Mouse (Mus musculus): ENCODE results near the gene Elmod3. TPM values are rescaled to one million over a fixed set of nuclear protein-coding genes. Genes with fewer than 3 reads are reported as not detected.
A peak's percentile ranks its signal among the peaks of the same experiment; 100 is the strongest.

The Elmod3 gene
- polyA plus RNA-seq, 1 experiment from 2014 or later: 22.4 TPM

DNA sequence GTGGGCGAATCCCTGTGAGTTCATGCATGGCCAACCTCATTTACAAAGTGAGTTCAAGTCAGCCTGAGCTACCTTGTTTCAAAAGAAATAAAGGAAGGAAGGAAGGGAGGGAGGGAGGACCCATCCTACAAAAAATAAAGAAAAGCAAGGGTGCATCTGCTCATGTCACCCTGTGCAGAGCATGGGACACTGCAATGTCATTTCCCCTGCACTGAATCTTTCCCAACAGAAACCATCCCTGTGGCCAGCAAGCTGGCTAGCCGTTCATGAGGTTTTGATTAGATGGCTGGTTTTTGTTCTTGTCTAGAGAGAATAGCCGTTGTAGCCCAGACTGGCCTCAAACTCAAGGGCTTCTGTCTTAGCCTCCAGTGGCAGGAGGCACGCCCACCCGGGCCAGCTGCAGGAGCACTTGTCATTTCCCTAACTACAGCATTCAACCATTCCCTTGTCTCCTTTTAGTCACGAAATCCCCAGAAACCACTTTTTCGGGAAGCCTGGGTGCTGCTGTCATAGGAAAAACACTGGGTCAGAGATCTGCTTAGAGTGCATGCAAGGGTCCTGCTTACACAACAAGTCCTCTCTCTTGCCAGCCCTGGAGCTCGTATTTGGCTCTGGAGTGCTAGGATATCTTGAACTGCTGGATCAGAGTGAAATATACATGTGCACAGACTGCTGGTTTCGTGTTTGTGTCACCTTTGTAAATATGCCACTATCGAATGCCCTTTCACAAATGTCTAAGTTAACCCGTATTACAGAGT is 16.4 kb downstream of the Elmod3 start:
- CTCF ChIA-PET: interaction anchor here (1.7 kb wide), 1 partner anchor 8 kb away, joined by 5 read pairs; no protein-coding TSS in a partner anchor
- in situ Hi-C loops (cut with MboI; ENCODE audit: low pct_unique_long_range_greater_than_20kb): no loop called here

DNA sequence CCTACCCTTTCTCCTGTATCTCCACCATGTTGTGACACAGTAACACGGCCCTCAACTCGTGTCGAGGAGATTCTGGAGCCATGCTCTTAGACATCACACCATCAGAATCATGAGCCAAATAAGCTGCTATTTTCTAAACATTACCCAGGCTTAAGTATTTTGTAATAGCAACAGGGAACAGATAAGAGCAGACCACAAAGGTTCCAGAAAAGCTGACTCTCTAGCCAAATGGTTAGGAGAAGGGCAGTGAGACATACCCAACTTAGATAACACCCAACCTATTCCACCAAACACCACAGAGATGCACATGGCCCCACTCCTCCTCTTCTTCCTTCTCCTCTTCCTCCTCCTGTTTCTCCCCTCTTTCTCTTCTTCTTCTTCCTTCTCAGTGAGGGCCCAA is 22.2 kb downstream of the Elmod3 start:
- in situ Hi-C loops (cut with MboI; ENCODE audit: low pct_unique_long_range_greater_than_20kb): no loop called here
- ChIA-PET POLR2A (interaction anchor here (0.6 kb wide), 1 partner anchor 20 kb away, joined by 4 read pairs; no protein-coding TSS in a partner anchor), CTCF (no interaction called here)
- H3K27me3 ChIP-seq: no peaks in the 10 kb centered on the region
- DNase-seq (ENCODE audit: low read depth, low spot score) (no peak), ATAC-seq (no peak)
- TF ChIP-seq CTCF (IDR thresholded peaks at IDR 0.05): no peak

More for the DNA sequence above, 16.4 kb downstream of the Elmod3 start:
- H3K27me3 ChIP-seq: no peaks in the 10 kb centered on the region
- TF ChIP-seq CTCF (IDR thresholded peaks at IDR 0.05): no peak
- ATAC-seq (no peak), DNase-seq (ENCODE audit: low read depth, low spot score) (no peak)
- POLR2A ChIA-PET: no interaction called here

DNA sequence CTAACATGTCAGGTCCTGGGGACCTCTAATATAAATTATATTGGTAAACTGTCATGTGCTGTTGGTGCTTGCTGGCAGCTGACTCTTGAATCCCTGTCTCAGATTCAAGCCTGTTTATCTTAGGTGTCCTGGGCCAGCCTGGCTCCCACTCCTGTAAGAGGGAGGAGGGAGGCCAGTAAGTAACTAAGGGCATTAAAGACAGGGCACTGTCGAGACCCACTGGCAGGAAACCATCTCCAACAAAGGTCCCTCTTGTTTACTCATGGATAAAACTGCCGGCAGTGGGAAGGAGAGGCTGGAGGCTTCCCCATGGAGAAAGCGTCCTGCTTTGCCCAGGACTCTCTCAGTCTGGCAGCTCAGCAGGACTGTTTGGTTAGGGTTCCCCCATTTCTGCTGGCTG is 26.4 kb downstream of the Elmod3 start:
- DNase-seq (ENCODE audit: low read depth, low spot score): no peak
- no peak for TF ChIP-seq CTCF (IDR thresholded peaks at IDR 0.05)
- POLR2A ChIA-PET: no interaction called here
- no peak for ATAC-seq
- CTCF ChIA-PET: no interaction called here
- H3K27me3 ChIP-seq: no peaks in the 10 kb centered on the region
- in situ Hi-C loops (cut with MboI; ENCODE audit: low pct_unique_long_range_greater_than_20kb): loop anchor here (5.0 to 25.0 kb wide), 3 partner anchors 35 to 585 kb away; no protein-coding TSS in a partner anchor

DNA sequence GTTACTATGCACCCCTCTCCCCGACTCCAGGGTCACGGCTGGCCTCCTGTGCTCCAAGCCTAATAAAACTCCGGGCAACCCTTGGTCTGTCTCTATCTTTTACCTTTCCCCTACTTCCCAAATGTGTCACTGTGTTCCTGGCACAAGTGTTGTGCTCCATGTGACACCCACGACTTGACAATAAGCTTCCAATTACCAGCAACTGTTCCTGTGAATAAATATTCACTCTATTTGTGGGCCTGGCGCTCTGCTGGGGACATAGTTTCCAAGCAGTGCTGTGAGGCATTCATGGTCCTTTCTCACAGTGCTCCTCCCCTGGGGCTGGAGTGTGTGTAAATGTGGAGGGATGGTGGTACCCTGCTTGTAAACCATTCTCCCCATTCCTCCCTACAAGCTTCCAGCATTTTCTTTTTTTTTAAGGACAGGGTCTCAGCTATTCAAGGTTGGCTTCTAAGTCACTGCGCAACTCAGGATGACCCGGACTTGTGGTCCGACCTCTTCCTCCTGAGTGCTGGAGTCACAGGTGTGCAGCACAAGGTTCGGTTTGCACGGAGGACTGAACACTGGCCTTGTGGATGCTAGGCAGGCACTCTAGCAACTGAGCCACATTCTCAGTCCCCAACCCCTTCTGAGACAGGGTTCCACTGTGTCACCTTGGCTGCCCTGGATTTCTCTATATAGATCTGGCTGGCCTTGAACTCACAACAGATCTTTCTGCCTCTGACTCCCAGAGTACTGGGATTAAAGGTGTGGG is 27.4 kb downstream of the Elmod3 start:
- POLR2A ChIA-PET: no interaction called here
- CTCF ChIA-PET: interaction anchor here (1.0 kb wide), 1 partner anchor 36 kb away, joined by 3 read pairs; no protein-coding TSS in a partner anchor
- in situ Hi-C loops (cut with MboI; ENCODE audit: low pct_unique_long_range_greater_than_20kb): loop anchor here (5.0 to 25.0 kb wide), 3 partner anchors 34 to 584 kb away; no protein-coding TSS in a partner anchor
- H3K27me3 ChIP-seq: no peaks in the 10 kb centered on the region
- ATAC-seq (no peak), DNase-seq (ENCODE audit: low read depth, low spot score) (no peak)
- TF ChIP-seq CTCF (IDR thresholded peaks at IDR 0.05): no peak

DNA sequence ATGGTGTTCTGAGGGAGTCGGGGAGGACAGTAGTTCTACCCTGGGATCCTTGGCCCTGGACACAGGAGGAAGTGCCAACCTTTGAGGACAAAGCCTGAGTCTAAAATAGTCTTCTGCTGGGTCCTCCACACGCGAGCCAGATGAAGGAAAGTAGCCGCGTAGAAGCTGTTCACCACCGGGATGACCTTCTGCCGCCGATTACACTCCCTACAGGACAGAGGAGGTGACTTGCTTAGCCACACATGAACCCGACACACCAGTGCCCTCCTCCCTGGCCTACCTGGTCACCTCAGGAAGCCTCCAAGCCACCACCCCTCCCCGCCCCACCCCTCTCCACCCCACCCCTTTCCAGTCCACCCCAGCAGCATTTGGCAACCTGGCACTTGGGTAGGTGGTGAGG is 29.5 kb downstream of the Elmod3 start:
- in situ Hi-C loops (cut with MboI; ENCODE audit: low pct_unique_long_range_greater_than_20kb): loop anchor here (25.0 kb wide), 1 partner anchor 581 kb away; no protein-coding TSS in a partner anchor
- no peak for TF ChIP-seq CTCF (IDR thresholded peaks at IDR 0.05)
- DNase-seq (ENCODE audit: low read depth, low spot score) (no peak), ATAC-seq (no peak)
- ChIA-PET CTCF (interaction anchor here (0.6 to 1.8 kb wide), 2 partner anchors 28 to 34 kb away, joined by 3 to 8 read pairs; no protein-coding TSS in a partner anchor), POLR2A (no interaction called here)
- H3K27me3 ChIP-seq: no peaks in the 10 kb centered on the region

DNA sequence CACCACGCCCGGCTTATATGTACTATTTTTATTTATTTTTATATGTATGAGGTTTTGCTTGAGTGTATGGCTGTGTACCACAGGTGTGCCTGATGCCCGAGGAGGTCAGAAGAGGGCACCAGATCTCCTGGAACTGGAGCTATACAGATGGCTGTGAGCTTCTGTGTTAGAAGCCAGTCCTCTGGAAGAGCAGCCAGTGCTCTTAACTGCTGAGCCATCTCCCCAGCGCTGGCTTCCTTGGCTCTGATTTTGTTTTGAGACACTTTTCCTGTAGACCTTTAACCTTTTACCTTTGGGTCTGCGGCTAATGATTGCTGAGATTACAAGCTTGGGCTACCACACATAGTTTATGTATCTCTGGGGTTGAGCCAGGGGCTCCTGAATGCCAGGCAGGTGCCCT is 30.7 kb downstream of the Elmod3 start:
- DNase-seq (ENCODE audit: low read depth, low spot score) (no peak), ATAC-seq (no peak)
- TF ChIP-seq CTCF (IDR thresholded peaks at IDR 0.05): no peak
- in situ Hi-C loops (cut with MboI; ENCODE audit: low pct_unique_long_range_greater_than_20kb): loop anchor here (25.0 kb wide), 1 partner anchor 580 kb away; no protein-coding TSS in a partner anchor
- CTCF ChIA-PET: interaction anchor here (1.8 kb wide), 1 partner anchor 33 kb away, joined by 8 read pairs; no protein-coding TSS in a partner anchor
- H3K27me3 ChIP-seq: no peaks in the 10 kb centered on the region
- POLR2A ChIA-PET: no interaction called here

DNA sequence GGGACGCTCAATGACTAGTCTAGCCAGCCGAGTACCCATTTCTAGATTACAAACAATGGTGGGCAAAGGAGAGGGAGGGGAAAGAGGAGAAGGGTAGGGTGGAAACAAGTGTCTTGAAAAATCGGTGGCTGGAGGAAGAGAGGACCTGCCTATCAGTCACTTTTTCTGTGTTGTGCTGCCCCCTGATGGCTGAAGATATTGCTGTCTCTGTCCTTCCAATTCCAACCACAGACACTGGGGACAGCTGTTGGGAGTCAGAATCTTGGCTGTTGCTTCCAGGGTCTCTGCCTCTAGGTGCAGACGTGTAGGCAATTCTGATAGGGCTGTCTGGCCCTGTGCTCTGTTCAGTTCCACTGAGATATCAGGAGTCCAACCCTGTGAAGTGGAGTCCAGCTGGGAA is 32.2 kb downstream of the Elmod3 start:
- POLR2A ChIA-PET: interaction anchor here (0.5 kb wide), 1 partner anchor 12 kb away, joined by 3 read pairs; no protein-coding TSS in a partner anchor
- ATAC-seq: peak; percentile 58
- no peaks in the 10 kb centered on the region for H3K27me3 ChIP-seq
- no peak for DNase-seq (ENCODE audit: low read depth, low spot score)
- TF ChIP-seq CTCF (IDR thresholded peaks at IDR 0.05): no peak
- in situ Hi-C loops (cut with MboI; ENCODE audit: low pct_unique_long_range_greater_than_20kb): loop anchor here (25.0 kb wide), 1 partner anchor 579 kb away; no protein-coding TSS in a partner anchor
- CTCF ChIA-PET: interaction anchor here (1.7 kb wide), 2 partner anchors 31 to 139 kb away, joined by 5 to 8 read pairs; no protein-coding TSS in a partner anchor

DNA sequence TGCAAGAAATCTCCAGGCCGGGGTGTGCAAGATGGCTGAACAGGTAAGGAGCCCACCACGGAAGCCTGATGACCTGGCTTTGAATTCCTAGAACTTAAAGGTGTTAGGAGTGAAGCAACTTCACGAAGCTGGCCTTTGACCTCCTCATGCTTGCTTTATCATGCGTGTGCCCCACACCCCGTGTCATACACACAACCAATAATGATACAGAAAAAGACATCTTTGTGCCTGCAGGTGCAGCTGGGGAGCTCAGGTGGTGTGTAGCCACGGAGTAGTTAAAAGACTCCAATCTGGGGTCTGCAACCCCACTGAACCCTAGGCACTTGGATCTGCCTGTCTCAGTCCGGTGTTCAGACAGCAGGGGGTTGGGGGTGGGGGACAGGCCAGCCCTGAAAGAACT is 32.7 kb downstream of the Elmod3 start:
- DNase-seq (ENCODE audit: low read depth, low spot score): no peak
- no peaks in the 10 kb centered on the region for H3K27me3 ChIP-seq
- TF ChIP-seq CTCF (IDR thresholded peaks at IDR 0.05): no peak
- no peak for ATAC-seq
- POLR2A ChIA-PET: no interaction called here
- in situ Hi-C loops (cut with MboI; ENCODE audit: low pct_unique_long_range_greater_than_20kb): loop anchor here (25.0 kb wide), 1 partner anchor 578 kb away; no protein-coding TSS in a partner anchor
- CTCF ChIA-PET: interaction anchor here (1.7 kb wide), 2 partner anchors 31 to 138 kb away, joined by 5 to 8 read pairs; no protein-coding TSS in a partner anchor

DNA sequence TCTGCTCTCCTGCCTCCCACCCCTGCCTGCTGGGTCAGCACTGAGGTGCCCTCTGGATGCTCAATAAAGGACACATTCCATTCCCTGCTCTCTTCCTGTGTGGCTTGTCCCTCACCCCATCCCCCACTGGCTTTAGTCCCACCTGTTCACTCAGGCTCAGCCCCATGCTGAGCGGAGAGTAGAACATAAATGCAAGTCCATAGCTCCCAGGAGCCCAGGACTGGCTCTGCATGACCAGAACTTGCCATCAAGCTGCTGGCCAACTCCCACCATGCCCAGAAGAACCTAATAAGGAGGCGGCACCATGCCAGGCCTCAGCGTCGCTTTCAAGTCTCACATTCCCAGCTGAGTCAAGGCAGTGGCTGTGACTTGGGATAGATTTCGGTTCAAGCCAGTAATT is 35.3 kb downstream of the Elmod3 start:
- no peak for TF ChIP-seq CTCF (IDR thresholded peaks at IDR 0.05)
- ChIA-PET POLR2A (no interaction called here), CTCF (interaction anchor here (0.9 to 5.9 kb wide), 3 partner anchors 25 to 155 kb away, joined by 3 to 23 read pairs (median 3); no protein-coding TSS in a partner anchor)
- no peak for ATAC-seq
- no peak for DNase-seq (ENCODE audit: low read depth, low spot score)
- in situ Hi-C loops (cut with MboI; ENCODE audit: low pct_unique_long_range_greater_than_20kb): loop anchor here (25.0 kb wide), 1 partner anchor 576 kb away; no protein-coding TSS in a partner anchor
- no peaks in the 10 kb centered on the region for H3K27me3 ChIP-seq

DNA sequence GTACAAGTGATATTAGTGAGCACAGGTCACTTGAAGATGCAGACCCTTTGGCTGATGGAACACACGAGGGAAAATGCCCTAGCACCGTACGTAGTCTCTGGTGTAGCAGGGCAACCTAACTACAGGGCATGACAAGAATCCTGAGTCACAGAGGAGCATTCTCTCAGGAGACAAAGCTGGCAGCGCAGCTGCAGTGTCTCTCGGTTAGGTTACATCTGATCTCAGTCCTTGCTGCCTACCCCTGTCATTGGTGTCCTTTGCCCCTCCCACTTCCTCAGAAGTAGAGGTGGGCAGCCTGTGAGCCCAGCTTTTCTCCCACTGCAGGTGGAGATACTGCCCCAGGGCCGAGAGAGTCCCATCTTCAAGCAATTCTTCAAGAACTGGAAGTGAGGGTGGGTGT is 35.7 kb downstream of the Elmod3 start:
- no peak for TF ChIP-seq CTCF (IDR thresholded peaks at IDR 0.05)
- no peaks in the 10 kb centered on the region for H3K27me3 ChIP-seq
- ChIA-PET CTCF (interaction anchor here (0.9 to 5.9 kb wide), 3 partner anchors 24 to 155 kb away, joined by 3 to 23 read pairs (median 3); no protein-coding TSS in a partner anchor), POLR2A (no interaction called here)
- in situ Hi-C loops (cut with MboI; ENCODE audit: low pct_unique_long_range_greater_than_20kb): loop anchor here (25.0 kb wide), 1 partner anchor 575 kb away; no protein-coding TSS in a partner anchor
- DNase-seq (ENCODE audit: low read depth, low spot score): no peak
- no peak for ATAC-seq
